Mouse (Mus musculus) hindbrain, embryonic 12.5 days (tissue): ENCODE measurements around the gene Amer2. TPM values are rescaled to one million over a fixed set of nuclear protein-coding genes. Genes with fewer than 3 reads are reported as not detected.
"Not testable (repeated sequence)": the region's sequence is repeated elsewhere in the genome, so short reads cannot be mapped to it uniquely, and the experiment has no call there.

Experiments
- ATAC-seq: fragments of 200-750 bp; cut with Nextera tagmentation; 2 replicates; pipeline ENCODE4 v1.8.0; 2017; ENCODE audit warnings: moderate TSS enrichment; ENCODE audit not compliant: low FRiP score
- H3K27ac ChIP-seq: fragments of 300-500 bp; sonication (generic); 2 replicates; pipeline ENCODE4 v1.5.1; 2016; ENCODE audit warnings: mild to moderate bottlenecking
- H3K27me3 ChIP-seq: fragments of 300-500 bp; sonication (generic); 2 replicates; pipeline ENCODE4 v1.6.1; 2016; ENCODE audit warnings: mild to moderate bottlenecking
- H3K36me3 ChIP-seq: fragments of 300-500 bp; sonication (generic); 2 replicates; pipeline ENCODE4 v1.6.1; 2016; ENCODE audit warnings: mild to moderate bottlenecking
- H3K4me1 ChIP-seq: fragments of 300-500 bp; sonication (generic); 2 replicates; pipeline ENCODE4 v1.6.1; 2016
- H3K4me2 ChIP-seq: fragments of 300-500 bp; sonication (generic); replicated peaks from 2 replicates; pipeline ENCODE4 v1.6.1; 2016; ENCODE audit warnings: mild to moderate bottlenecking
- H3K4me3 ChIP-seq: fragments of 300-500 bp; sonication (generic); 2 replicates; pipeline ENCODE4 v1.5.1; 2016; ENCODE audit warnings: mild to moderate bottlenecking
- H3K9ac ChIP-seq: fragments of 300-500 bp; sonication (generic); 2 replicates; pipeline ENCODE4 v1.6.1; 2016; ENCODE audit warnings: mild to moderate bottlenecking, moderate library complexity
- H3K9me3 ChIP-seq: fragments of 300-500 bp; sonication (generic); replicated peaks from 2 replicates; pipeline ENCODE4 v1.6.1; 2016; ENCODE audit warnings: mild to moderate bottlenecking
- WGBS: fragments of 180-500 bp; shearing (Covaris S2); methylation state at CpG from one replicate; pipeline ENCODE4 v1.1.7; 2016; 5-methylcytosine and 5-hydroxymethylcytosine counted together
- polyA plus RNA-seq: library from polyadenylated mRNA; unstranded; fragments of >200 nt; fragmentation: Nextera tagmentation; extraction: Ambion mirVana; gene quantifications from 2 replicates; pipeline ENCODE4 v1.2.1, GENCODE M21; 2016

The Amer2 gene
- 28.2 and 30.4 TPM in 2 replicates for polyA plus RNA-seq

GRCm38 (mm10) chr14:60372821-60373309 lies at the start of gene Amer2:
Gene Amer2, plus strand, starts transcription at chr14:60373259.
- Histone ChIP-seq H3K9ac (no peak within 1 kb of the TSS), H3K4me1 (peaks cover 15% of the 10 kb centered on the region), H3K27ac (no peak within 1 kb of the TSS), H3K36me3 (no peaks in the 10 kb centered on the region), H3K27me3 (no peaks in the 10 kb centered on the region), H3K9me3 (no peaks in the 10 kb centered on the region), H3K4me2 (no peak within 1 kb of the TSS), H3K4me3 (no peak within 1 kb of the TSS)
- no peak for ATAC-seq
- WGBS, result 64% methylated on average over 1 of the region's 1 CpGs

- not testable (repeated sequence) for H3K36me3 ChIP-seq, H3K4me2 ChIP-seq, H3K9me3 ChIP-seq, ATAC-seq, H3K4me1 ChIP-seq, H3K27ac ChIP-seq, H3K4me3 ChIP-seq, H3K9ac ChIP-seq, H3K27me3 ChIP-seq
- 91% methylated on average over 5 of the region's 5 CpGs for WGBS
Measured at GRCm38 (mm10) chr14:60340001-60340400, 33.1 kb upstream of the Amer2 start.

GRCm38 (mm10) chr14:60340570-60340969 lies 32.5 kb upstream of the Amer2 start:
- no peak overlapping the region for H3K4me2 ChIP-seq
- no peak overlapping the region for H3K9ac ChIP-seq
- H3K36me3 ChIP-seq, result no peaks in the 10 kb centered on the region
- no peak overlapping the region for H3K27ac ChIP-seq
- H3K9me3 ChIP-seq, result no peaks in the 10 kb centered on the region
- no peak for ATAC-seq
- H3K4me3 ChIP-seq, result no peak overlapping the region
- H3K4me1 ChIP-seq, result no peaks in the 10 kb centered on the region
- no peaks in the 10 kb centered on the region for H3K27me3 ChIP-seq
- 82% methylated on average over 4 of the region's 4 CpGs for WGBS

GRCm38 (mm10) chr14:60345326-60345876 lies 27.7 kb upstream of the Amer2 start:
- Histone ChIP-seq H3K4me2 (no peak overlapping the region), H3K36me3 (no peaks in the 10 kb centered on the region), H3K4me1 (no peaks in the 10 kb centered on the region), H3K27ac (no peak overlapping the region), H3K4me3 (no peak overlapping the region), H3K9me3 (no peaks in the 10 kb centered on the region), H3K27me3 (no peaks in the 10 kb centered on the region), H3K9ac (no peak overlapping the region)
- 90% methylated on average over 6 of the region's 6 CpGs for WGBS
- ATAC-seq, result no peak

- WGBS, result 85% methylated on average over 5 of the region's 5 CpGs
Measured at GRCm38 (mm10) chr14:60358347-60358746, 14.7 kb upstream of the Amer2 start.

GRCm38 (mm10) chr14:60361380-60362212 lies 11.5 kb upstream of the Amer2 start:
- ATAC-seq, result no peak
- H3K27ac ChIP-seq, result no peak overlapping the region
- WGBS, result 63% methylated on average over 9 of the region's 9 CpGs

More at GRCm38 (mm10) chr14:60358347-60358746, 14.7 kb upstream of the Amer2 start:
- no peaks in the 10 kb centered on the region for H3K27me3 ChIP-seq
- no peak overlapping the region for H3K4me3 ChIP-seq
- ATAC-seq, result no peak
- H3K27ac ChIP-seq, result no peak overlapping the region
- no peaks in the 10 kb centered on the region for H3K36me3 ChIP-seq
- no peaks in the 10 kb centered on the region for H3K9me3 ChIP-seq
- H3K4me2 ChIP-seq, result no peak overlapping the region
- no peak overlapping the region for H3K9ac ChIP-seq
- H3K4me1 ChIP-seq, result peaks cover 5% of the 10 kb centered on the region; the same call in 1 of the 2 replicates

GRCm38 (mm10) chr14:60366729-60367128 lies 6.3 kb upstream of the Amer2 start:
- no peak for ATAC-seq
- 54% methylated on average over 1 of the region's 1 CpGs for WGBS
- no peaks in the 10 kb centered on the region for H3K36me3 ChIP-seq

More at GRCm38 (mm10) chr14:60361380-60362212, 11.5 kb upstream of the Amer2 start:
- no peak overlapping the region for H3K4me2 ChIP-seq
- H3K4me1 ChIP-seq, result peaks cover 5% of the 10 kb centered on the region; the same call in 1 of the 2 replicates
- H3K4me3 ChIP-seq, result no peak overlapping the region
- H3K9ac ChIP-seq, result no peak overlapping the region
- no peaks in the 10 kb centered on the region for H3K9me3 ChIP-seq
- H3K36me3 ChIP-seq, result no peaks in the 10 kb centered on the region
- H3K27me3 ChIP-seq, result no peaks in the 10 kb centered on the region

GRCm38 (mm10) chr14:60368769-60369666 lies 4.0 kb upstream of the Amer2 start:
- H3K9ac ChIP-seq, result no peak overlapping the region
- ATAC-seq, result no peak
- no peak overlapping the region for H3K4me2 ChIP-seq
- no peaks in the 10 kb centered on the region for H3K27me3 ChIP-seq
- H3K9me3 ChIP-seq, result no peaks in the 10 kb centered on the region
- H3K27ac ChIP-seq, result no peak overlapping the region
- peaks cover 9% of the 10 kb centered on the region for H3K4me1 ChIP-seq
- 59% methylated on average over 9 of the region's 9 CpGs for WGBS
- no peaks in the 10 kb centered on the region for H3K36me3 ChIP-seq
- H3K4me3 ChIP-seq, result no peak overlapping the region

More at GRCm38 (mm10) chr14:60366729-60367128, 6.3 kb upstream of the Amer2 start:
- no peaks in the 10 kb centered on the region for H3K27me3 ChIP-seq
- no peak overlapping the region for H3K4me2 ChIP-seq
- no peaks in the 10 kb centered on the region for H3K9me3 ChIP-seq
- peaks cover 15% of the 10 kb centered on the region for H3K4me1 ChIP-seq
- no peak overlapping the region for H3K27ac ChIP-seq
- H3K4me3 ChIP-seq, result no peak overlapping the region
- H3K9ac ChIP-seq, result no peak overlapping the region

- Histone ChIP-seq H3K4me2 (no peak overlapping the region), H3K36me3 (no peaks in the 10 kb centered on the region), H3K4me1 (peaks cover 9% of the 10 kb centered on the region), H3K27me3 (no peaks in the 10 kb centered on the region), H3K9me3 (no peaks in the 10 kb centered on the region), H3K4me3 (no peak overlapping the region), H3K27ac (no peak overlapping the region), H3K9ac (no peak overlapping the region)
- 65% methylated on average over 5 of the region's 5 CpGs for WGBS
- no peak for ATAC-seq
Measured at GRCm38 (mm10) chr14:60369667-60370315, 3.3 kb upstream of the Amer2 start.

- H3K4me3 ChIP-seq, result no peak overlapping the region
- no peaks in the 10 kb centered on the region for H3K27me3 ChIP-seq
- H3K4me2 ChIP-seq, result peak overlapping the region; percentile 71
- H3K4me1 ChIP-seq, result peaks cover 29% of the 10 kb centered on the region
- H3K9ac ChIP-seq, result peak overlapping the region; percentile 92; the same call in 1 of the 2 replicates
- WGBS, result 61% methylated on average over 2 of the region's 2 CpGs
- H3K36me3 ChIP-seq, result no peaks in the 10 kb centered on the region
- no peaks in the 10 kb centered on the region for H3K9me3 ChIP-seq
- ATAC-seq, result peak; percentile 9; the same call in 1 of the 2 replicates
- no peak overlapping the region for H3K27ac ChIP-seq
Measured at GRCm38 (mm10) chr14:60377107-60377506, 4.0 kb downstream of the Amer2 start.

- Histone ChIP-seq H3K36me3 (no peaks in the 10 kb centered on the region), H3K4me1 (peaks cover 30% of the 10 kb centered on the region), H3K4me2 (peak overlapping the region; percentile 71), H3K4me3 (peak overlapping the region; percentile 76), H3K27ac (peak overlapping the region; percentile 95), H3K27me3 (no peaks in the 10 kb centered on the region), H3K9me3 (no peaks in the 10 kb centered on the region), H3K9ac (peak overlapping the region; percentile 92)
- peak; percentile 51 for ATAC-seq
- WGBS, result 21% methylated on average over 10 of the region's 10 CpGs
Measured at GRCm38 (mm10) chr14:60377546-60377945, 4.5 kb downstream of the Amer2 start.
